Mouse (Mus musculus) MEL (cell line): ENCODE data around the gene Angptl6.

ENCODE experiments used
- BHLHE40 ChIP-seq: IDR thresholded peaks from 2 replicates; pipeline ENCODE4 v1.6.1; 2012; ENCODE audit warnings: low read depth, mild to moderate bottlenecking, inconsistent platforms, low read length, improper control_type of control experiment, borderline replicate concordance
- CHD2 ChIP-seq: IDR thresholded peaks from 2 replicates; pipeline ENCODE4 v1.6.1; 2011; ENCODE audit warnings: low read length, improper control_type of control experiment
- CTCF ChIP-seq, 3 experiments: IDR thresholded peaks in 2 of 3; conservative IDR thresholded peaks in 1 of 3; 2 replicates each; pipeline ENCODE4 v1.5.1; 2011 to 2012; ENCODE audit warnings: low read length in 3 of 3, low read depth in 2 of 3, mild to moderate bottlenecking in 2 of 3, improper control_type of control experiment in 1 of 3, inconsistent platforms in 1 of 3, mixed read lengths in 1 of 3, moderate library complexity in 1 of 3; ENCODE audit not compliant: control insufficient read depth in 1 of 3, insufficient read depth in 1 of 3, poor library complexity in 1 of 3, severe bottlenecking in 1 of 3
- POLR2A ChIP-seq, 2 experiments: IDR thresholded peaks; 2 replicates each; pipeline ENCODE4 v1.6.1; 2011 to 2012; ENCODE audit warnings: low read length in 2 of 2, mild to moderate bottlenecking in 2 of 2, control low read depth in 1 of 2, improper control_type of control experiment in 1 of 2, low read depth in 1 of 2, moderate library complexity in 1 of 2; ENCODE audit not compliant: control insufficient read depth in 1 of 2, insufficient read depth in 1 of 2, poor library complexity in 1 of 2
- POLR2AphosphoS2 ChIP-seq: IDR thresholded peaks from 2 replicates; pipeline ENCODE4 v1.6.1; 2011; ENCODE audit warnings: low read length, improper control_type of control experiment
- ZC3H11A ChIP-seq: IDR thresholded peaks from 2 replicates; pipeline ENCODE4 v1.6.1; 2012; ENCODE audit warnings: low read depth, mild to moderate bottlenecking, inconsistent platforms, low read length, improper control_type of control experiment
- ZNF384 ChIP-seq: IDR thresholded peaks from 2 replicates; pipeline ENCODE4 v1.6.1; 2012; ENCODE audit warnings: low read depth, mild to moderate bottlenecking, inconsistent platforms, low read length, improper control_type of control experiment

- TF ChIP-seq BHLHE40 (no peak), ZC3H11A (no peak), CTCF (IDR thresholded peaks at IDR 0.05 in 2 of 3, conservative IDR thresholded peaks at IDR 0.05 in 1 of 3; ENCODE audit: control insufficient read depth in 1 of 3, insufficient read depth in 1 of 3, low read depth in 2 of 3, low read length in 3 of 3, poor library complexity in 1 of 3, severe bottlenecking in 1 of 3) (no peak), POLR2AphosphoS2 (no peak), POLR2A (IDR thresholded peaks at IDR 0.05; ENCODE audit: control insufficient read depth in 1 of 2, insufficient read depth in 1 of 2, low read depth in 1 of 2, low read length in 2 of 2, poor library complexity in 1 of 2) (peak in 1 of 2 experiments; percentile 82; a peak in 2 of 4 replicates), ZNF384 (no peak), CHD2 (no peak)
These were observed 11.0 kb downstream of the Angptl6 start, which contains the start of gene A230050P20Rik for GRCm38 (mm10) chr9:20868448-20869001.
